22 mouse cellular contexts compared by ENCODE assay signal in genomic region chr10:3684481-3684880, GRCm38 (mm10). TPM values are rescaled to one million over a fixed set of nuclear protein-coding genes. Genes with fewer than 3 reads are reported as not detected.
A peak's percentile ranks its signal among the peaks of the same experiment; 100 is the strongest.
DNase-seq lines count a peak whose midpoint lies in the region; ATAC-seq and TF ChIP-seq lines count a peak whose summit lies in the region.
"Had no signal": no experiment of that assay in that cellular context is flagged by ENCODE, and none has a peak within 500 bp of the region (broad histone marks: within the 10 kb centered on the region; RNA-seq: fewer than 3 reads in every experiment).

No protein-coding gene starts in this region.

- H3K4me2 ChIP-seq in heart, embryonic 12.5 days, result no peak overlapping the region
- H3K4me2 ChIP-seq in midbrain, embryonic 16.5 days (ENCODE audit: low read length), result no peak overlapping the region
- H3K4me2 ChIP-seq: heart, embryonic 13.5 days; hindbrain, embryonic 14.5 days; limb, embryonic 12.5 days; midbrain, embryonic 13.5 days had no signal

- H3K4me3 ChIP-seq in heart, adult 2 months, result no peak overlapping the region
- H3K4me3 ChIP-seq in heart, embryonic 12.5 days, result no peak overlapping the region
- H3K4me3 ChIP-seq in midbrain, embryonic 16.5 days (ENCODE audit: low read depth, low read length), result no peak overlapping the region
- H3K4me3 ChIP-seq: forebrain, embryonic 10.5 days; heart, embryonic 13.5 days; left cerebral cortex, adult 2 months; limb, embryonic 12.5 days; midbrain, embryonic 13.5 days had no signal

- intact Hi-C loops in heart, adult 2 months (cut with DNase I), result no loop called here

- H3K9ac ChIP-seq in heart, adult 2 months (ENCODE audit: low read depth, low read length), result no peak overlapping the region
- no peak overlapping the region for H3K9ac ChIP-seq in heart, embryonic 12.5 days
- no peak overlapping the region for H3K9ac ChIP-seq in midbrain, embryonic 16.5 days (ENCODE audit: low read depth, low read length)
- H3K9ac ChIP-seq: heart, embryonic 13.5 days; hindbrain, embryonic 14.5 days; limb, embryonic 12.5 days; liver, embryonic 14.5 days; midbrain, embryonic 13.5 days had no signal

- H3K27me3 ChIP-seq in heart, adult 2 months (ENCODE audit: control insufficient read depth, insufficient read depth, low read length), result no peaks in the 10 kb centered on the region
- no peaks in the 10 kb centered on the region for H3K27me3 ChIP-seq in heart, embryonic 12.5 days (replicated peaks)
- no peaks in the 10 kb centered on the region for H3K27me3 ChIP-seq in midbrain, embryonic 16.5 days (ENCODE audit: control insufficient read depth, insufficient read depth, low read depth, low read length)
- H3K27me3 ChIP-seq: heart, embryonic 13.5 days; limb, embryonic 12.5 days; midbrain, embryonic 13.5 days had no signal

- H3K79me2 ChIP-seq in heart, adult 2 months (replicated peaks; ENCODE audit: control insufficient read depth, insufficient read depth, low read length), result no peaks in the 10 kb centered on the region

- 0 out of 2 replicates have a peak, but pooled peaks have one; percentile 43 for TF ChIP-seq EP300 in heart, adult 2 months (IDR thresholded peaks at IDR 0.05; ENCODE audit: insufficient read depth, low read depth, low read length)

- ATAC-seq in heart, embryonic 12.5 days (ENCODE audit: insufficient number of reproducible peaks, low FRiP score), result no peak
- ATAC-seq in midbrain, embryonic 16.5 days, result no peak
- ATAC-seq: CD4-positive, CD25-positive, alpha-beta regulatory T cell, adult 4 months; intestine, embryonic 16.5 days; lung, postnatal 0 days; midbrain, embryonic 13.5 days had no signal

- H3K9me3 ChIP-seq in heart, embryonic 12.5 days (replicated peaks), result no peaks in the 10 kb centered on the region
- H3K9me3 ChIP-seq in midbrain, embryonic 16.5 days (replicated peaks; ENCODE audit: control insufficient read depth, low read length, poor library complexity, severe bottlenecking), result no peaks in the 10 kb centered on the region
- H3K9me3 ChIP-seq: forebrain, embryonic 10.5 days; G1E; heart, embryonic 13.5 days; limb, embryonic 12.5 days; midbrain, embryonic 13.5 days had no signal

- H3K36me3 ChIP-seq in heart, adult 2 months (ENCODE audit: control insufficient read depth, insufficient read depth, low read length), result peaks cover 2% of the 10 kb centered on the region; the same call in 1 of the 2 replicates
- no peaks in the 10 kb centered on the region for H3K36me3 ChIP-seq in heart, embryonic 12.5 days
- no peaks in the 10 kb centered on the region for H3K36me3 ChIP-seq in midbrain, embryonic 16.5 days (ENCODE audit: control insufficient read depth, insufficient read depth, low read length)
- H3K36me3 ChIP-seq: forebrain, embryonic 10.5 days; G1E; heart, embryonic 13.5 days; limb, embryonic 12.5 days; midbrain, embryonic 13.5 days had no signal

- H3K4me1 ChIP-seq in heart, adult 2 months (ENCODE audit: control insufficient read depth, insufficient read depth, low read length), result peaks cover 4% of the 10 kb centered on the region
- no peaks in the 10 kb centered on the region; the same call in 1 of the 2 replicates for H3K4me1 ChIP-seq in heart, embryonic 12.5 days (replicated peaks)
- no peaks in the 10 kb centered on the region for H3K4me1 ChIP-seq in midbrain, embryonic 16.5 days (ENCODE audit: control insufficient read depth, insufficient read depth, low read length)
- H3K4me1 ChIP-seq: forebrain, embryonic 10.5 days; limb, embryonic 12.5 days; midbrain, embryonic 13.5 days had no signal

- TF ChIP-seq POLR2A in heart, adult 2 months (IDR thresholded peaks at IDR 0.05; ENCODE audit: insufficient read depth, low read depth, low read length), result no peak

- WGBS in heart, adult 2 months, result 17% methylated on average over 2 of the region's 2 CpGs
- WGBS in heart, embryonic 12.5 days, result 55% methylated on average over 2 of the region's 2 CpGs
- WGBS in midbrain, embryonic 16.5 days, result 83% methylated on average over 2 of the region's 2 CpGs

- no peak for TF ChIP-seq CTCF in heart, adult 2 months (IDR thresholded peaks at IDR 0.05)

- peak in 1 of 2 experiments; percentile 45 for DNase-seq in heart, adult 2 months
- DNase-seq in 3T3-L1 (ENCODE audit: low read depth, low spot score), result peak; percentile 2
- DNase-seq in NIH3T3 (ENCODE audit: low read depth), result peak; percentile 22
- DNase-seq in heart, adult 9 months (ENCODE audit: low spot score in 2 of 2), result peak; percentile 53 to 60
- DNase-seq in thymus, postnatal 10 days (ENCODE audit: low spot score in 2 of 2), result no peak
- DNase-seq: cerebellum, adult 9-10 months; retina, postnatal 1 day; right cerebral cortex, postnatal 4 days; thymus, postnatal 36 days had no signal

- peak overlapping the region; percentile 78 for H3K27ac ChIP-seq in heart, adult 2 months
- H3K27ac ChIP-seq in heart, embryonic 12.5 days (ENCODE audit: poor library complexity, severe bottlenecking), result no peak overlapping the region
- no peak overlapping the region for H3K27ac ChIP-seq in midbrain, embryonic 16.5 days (ENCODE audit: low read length)
- H3K27ac ChIP-seq: forebrain, embryonic 10.5 days; heart, embryonic 13.5 days; hindbrain, embryonic 14.5 days; left cerebral cortex, adult 2 months; limb, embryonic 12.5 days; liver, embryonic 14.5 days; midbrain, embryonic 13.5 days had no signal

RNA-seq across cellular contexts. Expression of gene Plekhg1, which starts 55.7 kb away (rescaled TPM):
- 10 to 100 TPM in 1 of 2 experiments, 1 to 10 TPM in 1; 7.6 to 11.0 TPM for total RNA-seq in heart, adult 2 months (2021)
- polyA plus RNA-seq in heart, adult 2 months (2012; rRNA removed), result 3.6 and 7.2 TPM in 2 replicates
- 8.6 and 9.5 TPM in 2 replicates for polyA plus RNA-seq in heart, embryonic 12.5 days (2016; fragmentation: Nextera tagmentation; extraction: Ambion mirVana)
- 7.8 and 8.1 TPM in 2 replicates for polyA plus RNA-seq in midbrain, embryonic 16.5 days (2015; fragmentation: Nextera tagmentation; extraction: Ambion mirVana)

Comparison
In these comparisons a context has a peak if more than half of its experiments do, and no peak if none do; other contexts are left out.
1. DNase-seq: peak in 3T3-L1 (single experiment), NIH3T3 (single experiment) and heart, adult 9 months (2 of 2); none in thymus, postnatal 10 days (0 of 2).